Mouse (Mus musculus): ENCODE data around the gene Tanc1.

DNA sequence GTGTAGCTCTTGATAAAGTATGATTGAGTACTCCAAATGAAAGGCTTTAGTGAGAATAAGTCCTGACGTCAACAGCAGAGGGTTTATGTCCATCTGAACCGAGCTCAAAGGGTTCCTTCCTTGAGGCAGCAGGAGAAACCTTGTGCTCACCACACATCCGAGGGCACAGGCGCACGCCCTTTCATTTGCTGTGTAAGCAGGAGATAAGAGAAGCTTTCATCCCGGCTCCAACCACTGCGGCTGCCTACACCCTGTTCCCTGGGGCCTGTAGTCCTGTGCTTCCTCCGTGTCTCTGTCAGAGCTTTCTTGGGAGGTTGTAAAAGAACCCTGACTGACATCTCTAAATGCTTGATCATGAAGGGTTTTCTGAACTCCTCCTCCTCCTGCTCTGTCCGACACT lies 181.5 kb downstream of the Tanc1 start:
- TF ChIP-seq EP300 (IDR thresholded peaks at IDR 0.05; ENCODE audit: low read depth): no peak
- no peak for TF ChIP-seq CTCF (IDR thresholded peaks at IDR 0.05; ENCODE audit: low read depth)
